In genomic region chr11:23498609-23499008, GRCm38 (mm10) we compare ENCODE assay signal across 8 mouse cellular contexts. TPM values are rescaled to one million over a fixed set of nuclear protein-coding genes. Genes with fewer than 3 reads are reported as not detected.
DNase-seq lines count a peak whose midpoint lies in the region; ATAC-seq and TF ChIP-seq lines count a peak whose summit lies in the region.

No protein-coding gene starts in this region.

- no peak for TF ChIP-seq CTCF in gastrocnemius, adult 2 months (IDR thresholded peaks at IDR 0.05)

- peaks cover 19% of the 10 kb centered on the region for H3K36me3 ChIP-seq in hindbrain, embryonic 12.5 days

- H3K9me3 ChIP-seq in hindbrain, embryonic 12.5 days (replicated peaks), result no peaks in the 10 kb centered on the region

- H3K9ac ChIP-seq in hindbrain, embryonic 12.5 days, result peak overlapping the region; percentile 89

- WGBS in hindbrain, embryonic 12.5 days, result 61% methylated on average over 5 of the region's 5 CpGs

- H3K4me2 ChIP-seq in hindbrain, embryonic 12.5 days (replicated peaks), result peak overlapping the region; percentile 92

- intact Hi-C loops in gastrocnemius, adult 2 months (cut with DNase I), result loop anchor here (2.0 to 10.0 kb wide), 5 partner anchors 66 to 1931 kb away; partner anchors contain the start of genes 0610010F05Rik, Commd1, Gm28048 and Pex13
- intact Hi-C loops in left cerebral cortex, postnatal 14 days (cut with DNase I), result loop anchor here (2.0 kb wide), 1 partner anchor 68 kb away; no protein-coding TSS in a partner anchor
- intact Hi-C loops in gastrocnemius, postnatal 36 days (cut with DNase I), result loop anchor here (5.0 kb wide), 1 partner anchor 69 kb away; no protein-coding TSS in a partner anchor

- DNase-seq in gastrocnemius, adult 2 months, result no peak
- DNase-seq in gastrocnemius, adult 18-20 months (ENCODE audit: low spot score), result no peak
- DNase-seq in NIH3T3 (ENCODE audit: low read depth), result peak; percentile 30
- no peak for DNase-seq in left cerebral cortex, postnatal 14 days (ENCODE audit: low spot score in 2 of 2)
- DNase-seq in gastrocnemius, postnatal 36 days, result no peak

- peak overlapping the region; percentile 100 for H3K4me3 ChIP-seq in gastrocnemius, adult 2 months
- peak overlapping the region; percentile 83 for H3K4me3 ChIP-seq in hindbrain, embryonic 12.5 days

- peaks cover 22% of the 10 kb centered on the region for H3K4me1 ChIP-seq in hindbrain, embryonic 12.5 days

- ATAC-seq in hindbrain, embryonic 12.5 days (ENCODE audit: low FRiP score), result no peak
- peak; percentile 38 for ATAC-seq in megakaryocyte-erythroid progenitor cell, adult 5-6 weeks (replicated peaks; ENCODE audit: low FRiP score, low TSS enrichment, poor library complexity, severe bottlenecking)
- ATAC-seq in cerebellum, adult (ENCODE audit: insufficient number of reproducible peaks, low FRiP score, low TSS enrichment), result no peak

- H3K27me3 ChIP-seq in hindbrain, embryonic 12.5 days, result no peaks in the 10 kb centered on the region

- H3K27ac ChIP-seq in gastrocnemius, adult 2 months, result peak overlapping the region; percentile 81; the same call in 1 of the 2 replicates
- peak overlapping the region; percentile 97 for H3K27ac ChIP-seq in hindbrain, embryonic 12.5 days

RNA-seq across cellular contexts. Expression of gene Ahsa2, which starts 0.8 kb away (rescaled TPM):
- total RNA-seq in gastrocnemius, adult 2 months (2021), result 10 to 100 TPM; 37.7 to 44.7 TPM
- 10 to 100 TPM; 33.8 to 37.5 TPM for total RNA-seq in gastrocnemius, adult 18-20 months (2021)
- 143 and 149 TPM in 2 replicates for polyA plus RNA-seq in hindbrain, embryonic 12.5 days (2016; fragmentation: Nextera tagmentation; extraction: Ambion mirVana)
- 53.6 and 68.9 TPM in 2 replicates for total RNA-seq in megakaryocyte-erythroid progenitor cell, adult 5-6 weeks (2014; fragmentation: Nextera tagmentation)
- total RNA-seq in megakaryocyte-erythroid progenitor cell, adult 5-6 weeks (2017), result 64.3 and 86.3 TPM in 2 replicates
- 10 to 100 TPM; 39.0 to 40.9 TPM for total RNA-seq in left cerebral cortex, postnatal 14 days (2021)
- 10 to 100 TPM; 36.2 to 39.3 TPM for total RNA-seq in gastrocnemius, postnatal 36 days (2021)

RNA-seq across cellular contexts. Expression of gene 1700093K21Rik, which starts 22.3 kb away (rescaled TPM):
- not detected for total RNA-seq in gastrocnemius, adult 2 months (2021)
- total RNA-seq in gastrocnemius, adult 18-20 months (2021), result not detected
- not detected in 2 replicates for polyA plus RNA-seq in hindbrain, embryonic 12.5 days (2016; fragmentation: Nextera tagmentation; extraction: Ambion mirVana)
- total RNA-seq in megakaryocyte-erythroid progenitor cell, adult 5-6 weeks (2014; fragmentation: Nextera tagmentation), result not detected in 2 replicates
- total RNA-seq in megakaryocyte-erythroid progenitor cell, adult 5-6 weeks (2017), result not detected in 2 replicates
- total RNA-seq in left cerebral cortex, postnatal 14 days (2021), result under 1 TPM; 0.34 to 0.51 TPM
- total RNA-seq in gastrocnemius, postnatal 36 days (2021), result not detected
